Mouse (Mus musculus) forebrain, embryonic 13.5 days (tissue): ENCODE results near the gene Lcmt1. TPM values are rescaled to one million over a fixed set of nuclear protein-coding genes. Genes with fewer than 3 reads are reported as not detected.

Source experiments
- ATAC-seq: fragments of 200-750 bp; cut with Nextera tagmentation; 2 replicates; pipeline ENCODE4 v1.8.0; 2017
- H3K27ac ChIP-seq: fragments of 300-500 bp; sonication (generic); 2 replicates; pipeline ENCODE4 v1.5.1; 2015; ENCODE audit warnings: inconsistent platforms, mild to moderate bottlenecking, moderate library complexity
- H3K27me3 ChIP-seq: fragments of 300-500 bp; sonication (generic); 2 replicates; pipeline ENCODE4 v1.6.1; 2015; ENCODE audit warnings: mild to moderate bottlenecking, inconsistent platforms
- H3K36me3 ChIP-seq: fragments of 300-500 bp; sonication (generic); 2 replicates; pipeline ENCODE4 v1.6.1; 2015; ENCODE audit warnings: mild to moderate bottlenecking, inconsistent platforms; ENCODE audit not compliant: poor library complexity, severe bottlenecking
- H3K4me1 ChIP-seq: fragments of 300-500 bp; sonication (generic); 2 replicates; pipeline ENCODE4 v1.6.1; 2015; ENCODE audit warnings: inconsistent platforms
- H3K4me2 ChIP-seq: fragments of 300-500 bp; sonication (generic); 2 replicates; pipeline ENCODE4 v1.6.1; 2015; ENCODE audit warnings: inconsistent platforms, mild to moderate bottlenecking, moderate library complexity
- H3K4me3 ChIP-seq: fragments of 300-500 bp; sonication (generic); 2 replicates; pipeline ENCODE4 v1.5.1; 2015; ENCODE audit warnings: mild to moderate bottlenecking, inconsistent platforms
- H3K9ac ChIP-seq: fragments of 300-500 bp; sonication (generic); 2 replicates; pipeline ENCODE4 v1.6.1; 2015; ENCODE audit warnings: mild to moderate bottlenecking, inconsistent platforms
- H3K9me3 ChIP-seq: fragments of 300-500 bp; sonication (generic); replicated peaks from 2 replicates; pipeline ENCODE4 v1.6.1; 2016; ENCODE audit warnings: inconsistent platforms
- WGBS: fragments of 180-500 bp; shearing (Covaris S2); methylation state at CpG from one replicate; pipeline ENCODE4 v1.1.7; 2015; 5-methylcytosine and 5-hydroxymethylcytosine counted together
- polyA plus RNA-seq: library from polyadenylated mRNA; unstranded; fragments of >200 nt; fragmentation: Nextera tagmentation; extraction: Ambion mirVana; gene quantifications from 2 replicates; pipeline ENCODE4 v1.2.1, GENCODE M21; 2015

Lcmt1 gene
- polyA plus RNA-seq, 1 experiment from 2014 or later, result 87.7 TPM

- H3K4me1 ChIP-seq, result no peaks in the 10 kb centered on the region
- no peaks in the 10 kb centered on the region for H3K9me3 ChIP-seq
- no peak overlapping the region for H3K4me2 ChIP-seq
- 97% methylated on average over 2 of the region's 2 CpGs for WGBS
- H3K27me3 ChIP-seq, result no peaks in the 10 kb centered on the region
- H3K4me3 ChIP-seq, result no peak overlapping the region
- ATAC-seq, result no peak
- H3K27ac ChIP-seq, result no peak overlapping the region
- H3K9ac ChIP-seq, result no peak overlapping the region
- no peaks in the 10 kb centered on the region for H3K36me3 ChIP-seq
Measured at GRCm38 (mm10) chr7:123448794-123449193, 79.2 kb downstream of the Lcmt1 start.

- H3K4me3 ChIP-seq, result no peak overlapping the region
- H3K9ac ChIP-seq, result no peak overlapping the region
- H3K27ac ChIP-seq, result no peak overlapping the region
- 72% methylated on average over 10 of the region's 10 CpGs for WGBS
- no peak for ATAC-seq
- no peaks in the 10 kb centered on the region for H3K36me3 ChIP-seq
- no peak overlapping the region for H3K4me2 ChIP-seq
- H3K4me1 ChIP-seq, result no peaks in the 10 kb centered on the region
- H3K27me3 ChIP-seq, result no peaks in the 10 kb centered on the region
- no peaks in the 10 kb centered on the region for H3K9me3 ChIP-seq
Measured at GRCm38 (mm10) chr7:123449676-123450075, 80.1 kb downstream of the Lcmt1 start.

GRCm38 (mm10) chr7:123450515-123450914 is 80.9 kb downstream of the Lcmt1 start:
- H3K9me3 ChIP-seq, result no peaks in the 10 kb centered on the region
- 87% methylated on average over 2 of the region's 2 CpGs for WGBS
- H3K9ac ChIP-seq, result no peak overlapping the region
- no peak overlapping the region for H3K4me3 ChIP-seq
- no peak for ATAC-seq
- no peaks in the 10 kb centered on the region for H3K4me1 ChIP-seq
- no peak overlapping the region for H3K4me2 ChIP-seq
- no peak overlapping the region for H3K27ac ChIP-seq
- no peaks in the 10 kb centered on the region for H3K36me3 ChIP-seq
- H3K27me3 ChIP-seq, result no peaks in the 10 kb centered on the region

- Histone ChIP-seq H3K27ac (no peak overlapping the region), H3K36me3 (no peaks in the 10 kb centered on the region), H3K4me1 (no peaks in the 10 kb centered on the region), H3K9ac (no peak overlapping the region), H3K27me3 (no peaks in the 10 kb centered on the region), H3K4me2 (no peak overlapping the region), H3K9me3 (no peaks in the 10 kb centered on the region), H3K4me3 (no peak overlapping the region)
- WGBS, result 81% methylated on average over 6 of the region's 6 CpGs
- ATAC-seq, result no peak
Measured at GRCm38 (mm10) chr7:123452551-123452950, 83.0 kb downstream of the Lcmt1 start.

GRCm38 (mm10) chr7:123453066-123453465 is 83.5 kb downstream of the Lcmt1 start:
- H3K36me3 ChIP-seq, result no peaks in the 10 kb centered on the region
- no peaks in the 10 kb centered on the region for H3K4me1 ChIP-seq
- no peak overlapping the region for H3K9ac ChIP-seq
- no peak overlapping the region for H3K4me2 ChIP-seq
- H3K27ac ChIP-seq, result no peak overlapping the region
- 91% methylated on average over 8 of the region's 8 CpGs for WGBS
- no peak for ATAC-seq
- H3K9me3 ChIP-seq, result no peaks in the 10 kb centered on the region
- H3K27me3 ChIP-seq, result no peaks in the 10 kb centered on the region
- H3K4me3 ChIP-seq, result no peak overlapping the region

GRCm38 (mm10) chr7:123455088-123455487 is 85.5 kb downstream of the Lcmt1 start:
- ATAC-seq, result no peak
- H3K4me3 ChIP-seq, result no peak overlapping the region
- H3K4me1 ChIP-seq, result no peaks in the 10 kb centered on the region
- 94% methylated on average over 3 of the region's 3 CpGs for WGBS
- no peak overlapping the region for H3K4me2 ChIP-seq
- H3K27me3 ChIP-seq, result no peaks in the 10 kb centered on the region
- no peak overlapping the region for H3K27ac ChIP-seq
- no peaks in the 10 kb centered on the region for H3K9me3 ChIP-seq
- no peaks in the 10 kb centered on the region for H3K36me3 ChIP-seq
- H3K9ac ChIP-seq, result no peak overlapping the region

GRCm38 (mm10) chr7:123458309-123458708 is 88.7 kb downstream of the Lcmt1 start:
- Histone ChIP-seq H3K27ac (no peak overlapping the region), H3K36me3 (no peaks in the 10 kb centered on the region), H3K27me3 (no peaks in the 10 kb centered on the region), H3K9ac (no peak overlapping the region), H3K4me3 (no peak overlapping the region), H3K4me2 (no peak overlapping the region), H3K4me1 (no peaks in the 10 kb centered on the region), H3K9me3 (no peaks in the 10 kb centered on the region)
- WGBS, result 95% methylated on average over 4 of the region's 4 CpGs
- no peak for ATAC-seq

GRCm38 (mm10) chr7:123459247-123459646 is 89.7 kb downstream of the Lcmt1 start:
- Histone ChIP-seq H3K27ac (no peak overlapping the region), H3K9ac (no peak overlapping the region), H3K36me3 (no peaks in the 10 kb centered on the region), H3K4me2 (no peak overlapping the region), H3K9me3 (no peaks in the 10 kb centered on the region), H3K4me1 (no peaks in the 10 kb centered on the region), H3K4me3 (no peak overlapping the region), H3K27me3 (no peaks in the 10 kb centered on the region)
- ATAC-seq, result no peak
- 89% methylated on average over 4 of the region's 4 CpGs for WGBS

GRCm38 (mm10) chr7:123461316-123461715 is 91.7 kb downstream of the Lcmt1 start:
- ATAC-seq, result no peak
- no peaks in the 10 kb centered on the region for H3K9me3 ChIP-seq
- H3K36me3 ChIP-seq, result no peaks in the 10 kb centered on the region
- H3K4me1 ChIP-seq, result no peaks in the 10 kb centered on the region
- no peak overlapping the region for H3K4me3 ChIP-seq
- no peak overlapping the region for H3K4me2 ChIP-seq
- no peak overlapping the region for H3K27ac ChIP-seq
- 78% methylated on average over 4 of the region's 4 CpGs for WGBS
- H3K27me3 ChIP-seq, result no peaks in the 10 kb centered on the region
- no peak overlapping the region for H3K9ac ChIP-seq

GRCm38 (mm10) chr7:123462070-123462501 is 92.5 kb downstream of the Lcmt1 start, which contains the start of gene Aqp8:
TSS of gene Aqp8 (plus strand) at chr7:123462291.
- ATAC-seq, result no peak
- WGBS, result 78% methylated on average over 9 of the region's 9 CpGs
- Histone ChIP-seq H3K9ac (no peak within 1 kb of the TSS), H3K4me2 (no peak within 1 kb of the TSS), H3K9me3 (no peaks in the 10 kb centered on the region), H3K4me1 (no peaks in the 10 kb centered on the region), H3K4me3 (no peak within 1 kb of the TSS), H3K27ac (no peak within 1 kb of the TSS), H3K36me3 (no peaks in the 10 kb centered on the region), H3K27me3 (no peaks in the 10 kb centered on the region)

- no peak overlapping the region for H3K9ac ChIP-seq
- 81% methylated on average over 4 of the region's 4 CpGs for WGBS
Measured at GRCm38 (mm10) chr7:123463569-123463968, 94.0 kb downstream of the Lcmt1 start.

GRCm38 (mm10) chr7:123465692-123466387 is 96.3 kb downstream of the Lcmt1 start:
- 39% methylated on average over 6 of the region's 6 CpGs for WGBS
- Histone ChIP-seq H3K4me3 (no peak overlapping the region), H3K27me3 (no peaks in the 10 kb centered on the region), H3K9me3 (no peaks in the 10 kb centered on the region), H3K36me3 (no peaks in the 10 kb centered on the region), H3K9ac (no peak overlapping the region), H3K27ac (no peak overlapping the region), H3K4me2 (no peak overlapping the region), H3K4me1 (no peaks in the 10 kb centered on the region)
- peak; percentile 70; the same call in 1 of the 2 replicates for ATAC-seq

More at GRCm38 (mm10) chr7:123463569-123463968, 94.0 kb downstream of the Lcmt1 start:
- Histone ChIP-seq H3K27me3 (no peaks in the 10 kb centered on the region), H3K4me1 (no peaks in the 10 kb centered on the region), H3K4me2 (no peak overlapping the region), H3K4me3 (no peak overlapping the region), H3K9me3 (no peaks in the 10 kb centered on the region), H3K36me3 (no peaks in the 10 kb centered on the region), H3K27ac (no peak overlapping the region)
- ATAC-seq, result no peak

GRCm38 (mm10) chr7:123467961-123468360 is 98.4 kb downstream of the Lcmt1 start:
- no peak overlapping the region for H3K27ac ChIP-seq
- no peak overlapping the region for H3K4me3 ChIP-seq
- no peaks in the 10 kb centered on the region for H3K4me1 ChIP-seq
- peaks cover 8% of the 10 kb centered on the region for H3K9me3 ChIP-seq
- H3K4me2 ChIP-seq, result no peak overlapping the region
- no peaks in the 10 kb centered on the region for H3K27me3 ChIP-seq
- no peak for ATAC-seq
- no peak overlapping the region for H3K9ac ChIP-seq
- no peaks in the 10 kb centered on the region for H3K36me3 ChIP-seq
- WGBS, result 97% methylated on average over 1 of the region's 1 CpGs
